Mouse (Mus musculus) inflammation-experienced regulatory T-cells, adult 6 months (primary cell): ENCODE results near the gene Arl14. TPM values are rescaled to one million over a fixed set of nuclear protein-coding genes. Genes with fewer than 3 reads are reported as not detected.
"Not testable (repeated sequence)": the region's sequence is repeated elsewhere in the genome, so short reads cannot be mapped to it uniquely, and the experiment has no call there.

ENCODE experiments used
- ATAC-seq: one replicate; pipeline ENCODE4 v1.8.0; 2017
- polyA plus RNA-seq, 3 experiments: library from polyadenylated mRNA; unstranded; fragments of 100-300 nt; shearing (Covaris generic); gene quantifications; one replicate each; pipeline ENCODE4 v1.2.1; 2017

Gene Arl14
- polyA plus RNA-seq, 3 experiments from 2014 or later: not detected

DNA sequence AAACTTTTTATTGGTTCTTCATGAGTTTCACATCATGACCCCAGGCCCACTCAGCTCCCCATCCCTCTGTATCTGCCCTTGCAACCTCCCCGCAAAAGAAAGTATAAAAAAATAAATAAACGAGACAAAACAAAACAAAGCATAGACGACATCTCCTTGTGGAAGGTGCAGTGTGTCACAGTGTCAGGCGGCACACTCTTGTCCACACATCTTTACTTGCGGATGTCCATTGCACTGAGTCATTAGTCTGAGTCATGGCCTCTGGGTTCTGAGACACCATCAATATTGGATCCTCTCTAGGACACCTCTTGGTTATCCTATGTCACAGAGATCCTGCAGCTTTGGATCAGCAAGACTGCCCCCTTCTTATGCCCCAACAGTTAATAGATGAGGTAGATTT, 7.7 kb upstream of the Arl14 start:
- no peak for ATAC-seq

DNA sequence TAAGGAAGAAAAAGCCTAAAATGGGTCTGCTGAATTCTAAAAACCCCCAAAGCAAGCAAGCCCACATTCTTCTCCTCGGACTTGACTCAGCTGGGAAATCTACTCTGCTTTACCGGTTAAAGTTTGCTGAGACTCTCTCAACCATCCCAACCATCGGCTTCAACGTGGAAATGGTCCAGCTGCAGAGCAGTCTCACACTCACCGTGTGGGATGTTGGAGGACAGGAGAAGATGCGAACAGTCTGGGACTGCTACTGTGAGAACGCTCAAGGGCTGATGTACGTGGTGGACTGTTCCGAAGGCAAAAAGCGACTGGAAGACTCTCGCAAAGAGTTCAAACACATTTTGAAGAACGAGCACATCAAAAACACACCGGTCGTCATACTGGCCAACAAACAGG, 282 bp downstream of the Arl14 start:
- no peak for ATAC-seq

DNA sequence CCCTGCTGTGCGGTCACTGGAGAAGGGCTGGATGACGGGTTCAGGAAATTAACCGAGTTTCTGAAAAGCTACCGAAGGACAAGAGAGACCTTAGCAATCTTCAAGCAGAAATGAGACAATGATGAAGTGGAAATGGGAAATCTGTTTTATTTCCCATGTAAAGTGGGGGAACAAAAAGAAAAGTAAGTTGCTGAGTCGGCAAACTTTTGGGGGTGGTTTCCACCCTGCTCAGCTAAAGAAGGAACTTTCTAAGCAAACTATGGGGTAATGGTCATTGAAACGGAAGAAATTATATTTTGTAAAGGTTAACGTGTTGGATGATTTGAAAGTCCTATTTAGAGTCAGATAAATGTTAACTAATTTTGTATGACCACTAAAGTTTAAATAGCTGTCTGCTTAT, 768 bp downstream of the Arl14 start:
- ATAC-seq: no peak

DNA sequence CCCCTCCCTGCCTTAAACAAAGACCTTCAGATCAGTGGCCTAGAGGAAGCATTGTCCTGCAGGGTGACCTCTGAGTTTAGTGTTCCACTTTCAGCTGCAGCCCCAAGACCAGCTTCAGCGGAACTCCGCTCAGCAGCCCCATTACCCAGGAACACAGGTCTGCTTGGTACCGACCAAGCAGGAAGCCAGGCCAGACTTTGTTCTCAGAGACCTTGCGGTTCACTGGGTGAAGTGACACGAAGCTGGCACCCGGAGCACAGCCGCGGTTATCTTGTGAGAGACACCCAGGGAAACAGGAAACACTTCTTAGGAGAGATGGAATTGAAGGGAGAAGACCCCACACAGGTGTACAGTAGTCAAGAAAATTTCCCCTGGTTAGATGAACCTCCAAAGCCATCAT, 1.4 kb downstream of the Arl14 start:
- ATAC-seq: peak; percentile 60

DNA sequence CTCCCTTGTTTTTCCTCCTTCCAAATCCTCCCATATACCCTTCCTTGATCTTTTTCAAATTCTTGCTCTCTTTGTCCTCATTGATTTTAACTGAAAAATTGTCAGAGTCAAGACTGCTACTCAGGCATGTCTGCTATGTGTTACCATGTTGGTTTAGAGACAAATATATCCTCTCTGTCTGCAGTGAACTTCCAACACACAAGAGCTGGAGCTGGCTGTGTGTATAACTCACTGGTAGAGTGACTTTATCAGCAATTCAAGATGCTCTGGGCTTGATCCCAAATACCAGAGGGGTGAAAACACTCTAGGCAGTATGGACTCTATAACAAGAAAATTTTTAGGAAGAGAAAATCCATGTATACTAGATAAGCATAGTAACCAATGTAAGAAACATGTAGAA, 2.8 kb downstream of the Arl14 start:
- ATAC-seq: no peak

DNA sequence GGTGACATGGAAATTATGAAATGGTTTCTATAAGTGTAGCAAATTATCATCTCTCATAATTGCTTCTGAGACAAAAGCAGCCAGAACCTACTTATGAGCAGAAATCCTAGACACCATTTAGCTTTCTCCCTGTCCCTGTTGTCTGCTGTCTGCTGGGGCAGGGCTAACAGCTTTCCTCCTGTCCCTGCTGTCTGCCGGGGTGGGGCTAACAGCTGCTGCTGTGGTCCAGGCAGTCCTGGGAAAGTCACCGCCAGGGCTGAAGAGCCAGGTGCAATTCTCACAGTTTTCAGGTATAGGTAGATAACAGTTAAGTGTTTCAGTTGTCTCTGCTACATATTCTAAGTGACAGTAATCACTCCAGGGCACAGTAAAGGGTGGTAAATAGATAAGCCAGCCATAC, 4.3 kb downstream of the Arl14 start:
- ATAC-seq: no peak

DNA sequence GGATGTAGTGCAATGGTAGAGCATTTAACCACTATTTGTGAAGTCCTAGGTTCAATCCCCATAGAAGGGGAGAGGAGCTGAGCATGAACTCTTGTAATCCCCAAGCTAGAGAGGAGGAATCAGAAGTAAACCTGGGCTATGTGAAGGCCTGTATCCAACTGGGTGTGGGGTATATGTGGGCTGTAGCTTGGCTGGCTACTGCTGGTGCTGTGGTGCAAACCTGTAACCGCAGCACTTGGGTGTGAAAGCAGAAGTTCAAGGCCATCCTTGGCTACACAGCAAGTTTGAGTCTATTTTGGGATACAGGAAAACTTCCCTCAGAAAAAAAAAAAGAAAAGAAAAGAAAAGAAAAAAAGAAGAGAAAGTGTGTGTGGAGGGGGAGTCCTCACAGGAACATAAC, 5.8 kb downstream of the Arl14 start:
- no peak for ATAC-seq

DNA sequence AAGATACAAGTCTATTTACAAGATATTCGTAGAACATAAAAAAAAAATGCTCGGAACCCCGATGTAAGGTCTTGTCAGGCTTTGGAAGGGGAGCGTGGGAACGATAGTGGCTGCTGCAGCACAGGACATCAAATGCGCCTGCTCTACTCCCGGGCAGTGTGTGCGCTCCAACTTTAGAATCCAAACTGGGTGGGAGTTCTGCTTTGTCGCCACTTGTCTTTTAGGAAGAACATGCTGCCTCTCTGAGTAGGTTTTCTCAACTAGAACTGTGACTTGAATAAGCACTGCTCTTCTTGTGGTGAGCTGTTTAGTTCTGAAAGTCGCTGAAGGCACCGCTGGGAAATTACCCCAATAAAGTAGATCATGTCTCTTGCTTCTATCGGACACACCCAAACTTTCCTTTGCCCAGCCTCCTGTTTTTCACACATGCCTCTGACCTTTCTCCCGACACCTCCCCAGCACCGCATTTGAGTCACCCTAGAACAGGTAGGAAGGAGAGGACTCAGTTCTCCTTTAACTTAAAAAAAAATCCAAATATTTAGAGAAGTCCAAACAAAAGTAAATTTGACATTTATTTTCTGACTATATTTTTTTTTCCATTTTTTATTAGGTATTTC, 9.4 kb downstream of the Arl14 start:
- ATAC-seq: no peak

DNA sequence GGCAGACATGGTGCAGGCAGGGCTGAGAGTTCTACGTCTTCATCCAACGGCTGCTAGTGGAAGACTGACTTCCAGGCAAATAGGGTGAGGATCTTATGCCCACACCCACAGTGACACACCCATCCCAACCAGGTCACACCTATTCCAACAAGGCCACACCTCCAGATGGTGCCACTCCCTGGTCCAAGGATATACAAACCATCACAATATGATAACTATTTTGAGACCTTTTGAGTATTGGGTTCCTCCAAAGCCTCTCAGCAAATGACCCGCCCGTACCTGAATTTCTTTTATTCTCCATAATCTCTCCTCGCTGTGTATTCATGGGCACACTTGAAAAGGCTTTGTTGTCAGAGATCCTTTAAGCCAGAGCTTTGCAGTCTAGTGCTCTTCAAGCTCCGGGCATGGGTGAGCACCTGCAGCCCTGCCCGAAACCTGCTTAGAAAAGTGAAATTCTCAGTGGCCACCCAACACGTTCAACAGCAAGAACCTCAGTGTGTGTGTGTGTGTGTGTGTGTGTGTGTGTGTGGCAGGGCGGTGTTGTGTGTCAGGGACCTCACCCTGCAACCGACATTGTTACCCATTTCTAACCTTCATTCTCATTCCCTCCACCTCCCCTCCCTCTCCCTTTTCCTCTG, 11.5 kb downstream of the Arl14 start:
- not testable (repeated sequence) for ATAC-seq

DNA sequence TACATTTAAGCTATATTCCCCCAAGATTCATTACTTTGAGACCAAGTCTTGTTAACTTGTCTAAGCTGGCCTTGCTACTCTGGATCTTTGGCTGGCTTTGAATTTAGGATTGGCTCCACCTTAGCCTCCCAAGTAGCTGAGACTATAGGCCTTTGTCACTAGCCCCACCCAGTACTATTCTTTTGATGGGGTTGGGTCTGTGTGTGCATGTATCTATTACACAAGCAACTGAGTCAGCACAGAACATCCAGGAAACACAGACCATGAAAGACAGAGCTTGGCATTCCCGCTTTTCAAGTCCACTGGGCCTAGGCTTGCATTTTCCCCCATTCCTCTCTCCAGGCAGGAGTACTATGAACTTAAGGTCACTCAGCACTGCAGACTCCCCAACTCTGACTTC, 12.3 kb downstream of the Arl14 start:
- no peak for ATAC-seq

DNA sequence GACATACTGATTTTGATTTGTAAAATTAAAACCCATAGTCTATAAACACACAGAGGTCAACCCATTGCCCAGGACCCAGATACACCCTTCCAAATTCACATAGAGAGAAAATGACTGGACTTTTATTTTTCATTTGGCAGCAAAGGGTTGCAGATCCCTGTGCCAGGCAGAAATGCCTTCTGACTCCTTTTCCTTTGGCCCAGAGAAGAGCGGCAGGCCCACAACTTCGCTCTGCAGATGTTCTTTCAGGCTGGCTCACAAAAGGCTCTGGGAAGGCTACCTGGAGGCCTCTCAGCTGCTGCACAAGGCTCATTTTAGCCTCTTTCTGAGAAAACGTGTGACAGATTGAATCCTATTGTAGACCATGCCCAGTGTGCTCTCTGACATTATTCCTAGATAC, 13.6 kb downstream of the Arl14 start:
- no peak for ATAC-seq

DNA sequence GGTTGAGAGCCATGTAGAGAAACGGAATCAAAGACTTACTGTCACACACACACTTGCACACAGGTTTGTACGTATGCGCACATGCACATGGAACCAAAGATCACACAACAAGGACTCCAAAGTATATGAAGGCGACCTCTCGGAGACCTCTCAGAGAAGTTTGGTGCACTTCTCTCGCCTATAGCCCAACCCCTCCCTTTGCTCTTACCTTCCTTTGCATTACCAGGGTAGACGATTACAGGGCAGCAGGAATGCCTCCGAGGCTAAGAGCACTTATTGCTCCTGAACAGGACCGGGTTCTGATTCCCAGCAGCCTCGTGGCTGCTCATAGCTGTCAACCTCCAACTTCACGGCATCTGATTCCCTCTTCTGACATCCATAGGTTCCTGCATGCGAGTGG, 14.3 kb downstream of the Arl14 start:
- no peak for ATAC-seq

DNA sequence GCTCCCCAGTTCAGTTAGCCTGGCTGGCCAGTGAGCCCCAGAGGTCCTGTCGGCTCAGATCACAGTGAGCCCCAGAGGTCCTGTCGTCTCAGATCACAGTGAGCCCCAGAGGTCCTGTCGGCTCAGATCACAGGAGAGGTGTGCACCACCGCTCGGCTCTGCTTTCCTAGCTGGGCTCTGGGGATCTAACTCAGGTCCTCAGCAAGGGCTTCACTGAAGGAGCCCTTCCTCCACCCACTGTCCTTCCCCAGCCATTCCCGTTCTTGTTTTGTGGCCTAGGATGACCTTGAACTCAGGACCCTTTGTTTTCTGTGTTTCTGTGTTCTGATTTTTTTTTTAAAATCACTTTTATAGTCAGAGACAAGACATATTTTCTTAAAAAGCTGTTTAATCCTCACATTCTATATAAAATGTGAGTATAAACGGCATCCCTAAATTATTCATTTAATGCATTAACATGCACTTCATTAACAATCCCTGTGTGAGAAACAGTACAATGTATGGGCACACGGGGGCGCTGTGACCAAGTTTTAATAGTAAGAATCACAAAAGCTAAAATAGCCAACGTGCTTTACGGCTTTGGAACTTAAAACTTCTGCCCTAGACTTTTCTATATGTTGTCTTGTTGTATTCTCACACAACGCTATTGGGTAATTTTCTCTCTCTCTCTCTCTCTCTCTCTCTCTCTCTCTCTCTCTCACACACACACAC, 16.1 kb downstream of the Arl14 start:
- ATAC-seq: peak; percentile 71

DNA sequence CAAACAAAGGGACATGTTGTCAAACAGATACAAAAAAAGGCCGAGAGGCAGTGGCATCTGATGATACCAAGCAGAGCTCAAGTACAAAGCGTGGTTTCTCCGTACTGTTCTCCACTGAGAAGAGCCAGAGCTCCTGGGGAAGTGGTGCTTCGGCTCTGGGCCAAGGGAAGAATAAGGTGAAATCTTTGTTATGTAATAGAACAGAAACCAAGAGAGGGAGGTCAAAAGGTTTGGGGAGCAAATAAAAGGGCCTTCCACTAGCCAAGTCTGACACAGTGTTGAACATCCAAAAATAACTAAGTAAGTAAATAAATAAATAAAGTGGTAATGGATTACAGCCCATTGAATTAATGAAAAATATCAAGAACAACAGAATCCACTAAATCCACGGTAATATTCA, 17.0 kb downstream of the Arl14 start:
- ATAC-seq: no peak

DNA sequence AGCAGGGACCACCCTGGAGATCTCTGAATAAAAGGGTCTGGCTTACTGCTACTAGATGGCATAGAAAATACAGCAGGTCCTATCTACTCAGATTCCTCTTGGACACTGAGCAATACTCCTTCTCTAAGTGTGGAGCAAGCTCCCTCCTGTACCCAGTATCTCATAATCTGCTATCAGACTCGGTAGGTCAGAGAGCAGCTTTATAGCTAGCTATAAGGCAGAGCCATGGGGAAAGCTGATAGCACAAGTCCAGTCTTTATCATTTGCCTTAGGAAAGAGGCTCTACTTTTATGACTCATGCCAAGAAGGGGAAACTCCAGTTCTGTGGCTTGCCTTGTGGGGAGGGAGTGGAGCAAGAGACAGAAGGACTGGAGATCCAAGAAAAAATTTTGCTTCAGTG, 18.8 kb downstream of the Arl14 start:
- ATAC-seq: no peak

DNA sequence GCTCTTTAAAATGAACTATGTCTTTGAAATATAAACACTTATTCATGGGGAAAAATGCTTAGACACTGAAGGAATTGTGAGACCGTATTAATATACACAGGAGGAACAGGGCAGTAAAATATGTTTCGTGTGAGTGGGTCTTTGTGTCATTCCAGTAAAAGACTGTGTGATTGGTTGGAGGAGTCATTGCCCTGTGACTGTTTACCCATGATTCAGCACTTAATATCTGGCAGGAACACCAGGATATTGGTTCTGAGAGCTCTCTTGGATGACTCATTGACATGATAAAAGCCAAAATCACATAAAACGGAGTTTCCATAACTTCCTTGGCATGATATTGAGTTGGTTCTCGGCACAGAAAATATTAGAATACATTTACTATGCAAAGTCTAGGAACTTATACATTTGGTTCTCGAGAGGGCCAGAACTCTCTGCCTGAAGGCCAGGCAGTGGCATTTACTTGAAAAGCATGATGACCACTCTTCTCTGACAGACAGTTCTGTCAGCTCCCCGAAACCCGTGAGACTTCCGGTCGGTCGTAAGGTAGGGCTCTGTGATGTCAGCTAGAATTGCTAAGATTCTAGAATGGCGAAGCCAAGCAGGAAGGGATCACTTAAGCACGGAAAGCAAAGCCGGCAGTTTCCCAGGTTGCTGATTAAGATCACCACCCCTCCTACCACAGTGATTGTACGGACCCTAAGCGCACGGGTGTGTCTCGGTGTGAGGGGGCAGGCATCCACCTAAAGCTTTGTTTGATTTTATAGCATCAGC, 31.1 kb downstream of the Arl14 start:
- no peak for ATAC-seq

DNA sequence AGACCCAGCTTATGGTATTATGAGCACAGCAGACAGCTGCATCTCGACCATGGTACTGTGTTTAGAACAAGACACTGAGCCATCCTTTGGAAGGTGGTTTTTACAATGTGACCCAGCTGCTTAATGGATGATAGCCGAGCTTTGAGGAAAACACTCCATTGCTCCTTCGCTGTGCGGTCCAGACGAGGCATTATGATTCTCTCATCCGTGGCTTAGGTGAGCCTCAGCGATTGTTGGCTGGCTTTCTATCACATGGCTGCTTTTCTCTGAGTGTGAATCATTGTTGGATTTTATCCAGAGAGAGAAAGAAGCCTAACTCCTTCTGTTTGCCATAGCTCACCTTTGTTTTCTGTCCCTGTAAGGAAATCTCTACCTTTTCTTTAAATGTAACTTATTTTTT, 32.5 kb downstream of the Arl14 start:
- no peak for ATAC-seq

DNA sequence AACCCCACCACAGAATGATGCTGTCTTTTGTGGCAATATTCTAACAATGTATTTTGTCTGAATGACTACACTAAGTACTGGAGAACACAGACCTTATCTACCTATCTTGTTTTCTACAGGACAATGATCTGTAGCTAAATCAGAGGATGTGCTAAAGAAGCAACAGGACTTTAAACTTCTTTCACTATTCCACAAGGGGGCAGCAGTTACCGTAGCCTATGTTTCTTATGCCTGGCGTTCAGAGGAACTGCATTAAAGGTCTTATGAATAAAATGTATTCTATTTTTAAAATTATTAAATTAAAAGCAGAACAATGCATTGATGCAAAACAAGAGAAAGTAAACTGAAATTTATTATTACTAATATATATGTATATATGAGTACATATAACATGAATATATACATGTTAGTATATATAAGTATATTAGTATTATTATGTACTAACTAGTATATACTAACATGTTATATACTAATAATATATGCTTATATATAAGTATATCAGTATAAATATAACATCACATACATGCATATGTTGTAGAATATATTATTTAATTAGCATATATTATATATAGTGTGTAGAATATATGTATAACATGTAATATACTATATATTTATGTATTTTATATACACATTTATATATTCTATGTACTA, 35.0 kb downstream of the Arl14 start:
- ATAC-seq: peak; percentile 94

DNA sequence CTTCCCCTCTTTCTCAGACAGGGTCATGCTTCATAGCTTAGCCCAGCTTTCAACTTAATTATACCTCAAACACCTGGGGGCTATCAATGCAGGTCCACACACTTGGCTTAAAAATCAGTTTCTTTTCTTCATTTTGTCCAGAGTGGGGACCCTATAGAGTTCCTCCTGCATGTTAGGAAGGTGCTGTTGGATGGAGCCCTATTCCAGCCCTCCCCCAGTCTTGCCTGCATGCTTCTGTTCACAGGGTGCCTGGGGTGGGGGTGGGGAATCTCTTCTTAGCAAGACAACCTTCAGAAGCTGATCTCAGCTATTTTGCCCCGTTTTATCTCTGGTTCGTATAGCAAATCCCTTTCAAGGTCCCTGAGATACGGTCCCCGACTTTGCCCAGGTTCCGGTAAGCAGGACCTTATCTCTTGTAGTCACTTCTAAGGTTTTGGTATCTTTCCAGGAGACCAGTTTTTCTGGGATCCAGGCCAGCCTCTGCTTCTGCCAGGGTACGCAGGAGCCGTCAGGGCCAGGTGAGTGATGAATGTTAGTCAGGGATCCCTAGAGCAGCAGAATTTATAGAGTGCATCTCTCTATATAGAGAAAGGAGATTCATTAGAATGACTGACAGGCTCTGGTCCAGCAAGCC, 40.9 kb downstream of the Arl14 start:
- ATAC-seq: no peak

DNA sequence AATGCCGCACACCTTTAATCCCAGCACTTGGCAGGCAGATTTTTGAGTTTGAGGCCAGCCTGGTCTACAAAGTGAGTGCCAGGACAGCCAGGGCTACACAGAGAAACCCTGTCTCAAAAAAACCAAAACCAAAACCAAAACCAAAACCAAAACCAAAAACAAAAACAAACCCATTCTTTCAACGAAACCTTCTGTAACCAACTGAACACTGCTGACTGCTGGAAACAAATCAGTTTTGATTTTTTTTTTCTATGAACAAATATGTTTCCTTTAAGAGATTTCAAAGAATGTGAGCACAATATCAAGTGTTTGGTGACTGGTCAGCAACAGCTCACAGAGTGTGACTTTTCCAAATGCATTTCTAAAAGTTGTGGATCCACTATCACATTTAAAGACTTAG, 42.1 kb downstream of the Arl14 start:
- peak; percentile 50 for ATAC-seq

DNA sequence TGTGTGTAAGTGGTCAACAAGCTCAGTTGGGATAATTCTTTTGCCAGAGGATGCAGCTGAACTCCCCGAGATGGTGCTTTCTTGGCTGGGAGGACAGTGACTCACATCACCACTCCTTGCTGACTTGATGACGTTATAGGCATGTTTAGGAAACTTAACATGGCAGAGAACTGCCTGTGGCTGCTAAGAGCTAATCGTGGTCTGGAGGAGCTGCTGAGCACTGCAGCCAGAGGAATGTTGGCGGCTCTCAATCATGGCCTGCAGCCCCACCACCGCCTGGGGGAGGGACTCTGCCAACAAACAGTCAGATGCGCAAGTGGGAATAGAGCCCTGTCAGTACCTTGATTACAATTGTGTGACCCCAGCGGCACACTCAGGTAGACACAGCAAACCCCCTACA, 49.6 kb downstream of the Arl14 start:
- ATAC-seq: no peak
